Mouse (Mus musculus): ENCODE measurements around the gene Krt81. TPM values are rescaled to one million over a fixed set of nuclear protein-coding genes. Genes with fewer than 3 reads are reported as not detected.

Gene Krt81
- polyA plus RNA-seq, 1 experiment from 2014 or later, result not detected

DNA sequence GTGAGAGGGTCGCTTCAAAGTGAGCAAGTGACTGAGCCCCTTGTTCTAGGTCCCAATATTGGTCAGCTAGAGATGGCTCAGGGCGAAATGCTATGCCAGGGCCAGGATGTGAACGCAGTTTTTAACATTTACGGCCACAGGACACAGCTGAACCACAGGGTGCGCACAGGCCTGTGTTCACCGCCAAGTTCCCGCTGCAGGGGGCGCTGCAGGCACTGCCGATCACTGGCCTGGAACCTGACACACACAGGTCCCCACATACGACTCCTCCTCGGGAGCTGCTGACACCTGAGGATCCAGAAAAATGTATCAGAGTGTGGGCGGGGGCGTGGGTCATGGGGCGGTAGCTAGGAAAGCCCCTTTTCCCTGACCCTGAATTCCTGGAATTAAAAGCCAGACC, 4.3 kb downstream of the Krt81 start:
- Histone ChIP-seq H3K27me3 (replicated peaks; ENCODE audit: control insufficient read depth, insufficient read depth, low read length) (no peaks in the 10 kb centered on the region), H3K4me2 (ENCODE audit: low read length) (no peak overlapping the region), H3K4me3 (ENCODE audit: low read depth, low read length) (no peak overlapping the region), H3K36me3 (ENCODE audit: control insufficient read depth, insufficient read depth, low read length) (no peaks in the 10 kb centered on the region), H3K4me1 (replicated peaks; ENCODE audit: control insufficient read depth, insufficient read depth, low read length) (no peaks in the 10 kb centered on the region), H3K27ac (ENCODE audit: low read depth) (no peak overlapping the region), H3K9me3 (ENCODE audit: control insufficient read depth, low read length) (no peaks in the 10 kb centered on the region), H3K9ac (ENCODE audit: low read length) (no peak overlapping the region)
- DNase-seq (ENCODE audit: low spot score) (no peak), ATAC-seq (replicated peaks; ENCODE audit: low FRiP score, low TSS enrichment, low read depth) (no peak)
- 70% methylated on average over 14 of the region's 14 CpGs for WGBS

DNA sequence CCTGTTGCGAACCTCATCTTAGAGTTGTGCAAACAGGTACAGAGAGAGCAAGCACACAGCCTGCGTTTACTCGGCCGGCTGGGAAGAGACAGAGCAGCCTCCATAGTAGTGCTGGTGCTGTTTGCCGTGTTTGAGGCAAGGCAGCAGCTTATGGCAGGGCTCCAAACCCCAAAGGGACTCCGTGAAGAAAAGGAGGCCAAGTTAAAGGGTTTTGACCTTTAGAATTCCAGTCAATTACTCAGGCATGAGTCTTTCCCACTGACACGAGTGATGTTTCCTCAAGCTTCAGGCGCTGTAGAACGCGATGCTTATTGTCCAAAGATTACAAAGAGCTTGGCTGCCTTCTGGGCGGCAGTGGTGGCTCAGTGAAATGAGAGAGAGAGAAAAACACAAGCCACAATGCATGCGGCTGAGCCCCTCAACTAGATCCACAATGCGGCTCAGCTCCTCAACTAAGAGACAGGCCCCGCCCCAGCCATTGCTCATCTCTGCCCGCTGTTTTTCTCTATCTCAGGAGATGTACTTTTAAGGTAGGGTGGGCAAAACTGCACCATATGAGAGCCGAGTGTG, 5.1 kb downstream of the Krt81 start:
- no peak overlapping the region for H3K4me3 ChIP-seq (ENCODE audit: low read depth, low read length)
- H3K27ac ChIP-seq (ENCODE audit: low read depth), result no peak overlapping the region
- no peaks in the 10 kb centered on the region for H3K9me3 ChIP-seq (ENCODE audit: control insufficient read depth, low read length)
- WGBS, result 64% methylated on average over 16 of the region's 16 CpGs
- H3K27me3 ChIP-seq (replicated peaks; ENCODE audit: control insufficient read depth, insufficient read depth, low read length), result no peaks in the 10 kb centered on the region
- no peaks in the 10 kb centered on the region for H3K36me3 ChIP-seq (ENCODE audit: control insufficient read depth, insufficient read depth, low read length)
- H3K9ac ChIP-seq (ENCODE audit: low read length), result no peak overlapping the region
- DNase-seq (ENCODE audit: low spot score), result no peak
- no peak for ATAC-seq (replicated peaks; ENCODE audit: low FRiP score, low TSS enrichment, low read depth)
- H3K4me2 ChIP-seq (ENCODE audit: low read length), result no peak overlapping the region
- H3K4me1 ChIP-seq (replicated peaks; ENCODE audit: control insufficient read depth, insufficient read depth, low read length), result no peaks in the 10 kb centered on the region

DNA sequence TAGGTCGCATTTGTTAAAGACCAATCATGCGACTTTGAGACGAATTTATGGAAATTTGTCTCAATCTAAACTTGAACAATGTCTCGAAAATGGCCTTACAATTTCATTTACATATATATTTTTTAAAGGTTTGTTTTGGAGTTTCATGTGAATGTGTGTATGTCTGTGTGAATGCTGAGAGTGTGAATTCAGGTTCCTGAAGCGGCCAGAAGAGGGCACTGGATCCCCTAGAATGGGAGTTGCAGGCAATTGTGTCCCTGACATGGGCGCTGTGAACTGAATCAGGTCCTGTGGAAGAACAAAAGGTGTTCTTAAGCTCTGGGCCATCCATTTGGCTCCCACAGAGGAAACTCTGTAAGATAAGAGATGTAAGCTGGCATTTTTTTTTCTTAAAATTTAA, 7.7 kb downstream of the Krt81 start:
- 86% methylated on average over 6 of the region's 6 CpGs for WGBS
- DNase-seq (ENCODE audit: low spot score), result no peak

DNA sequence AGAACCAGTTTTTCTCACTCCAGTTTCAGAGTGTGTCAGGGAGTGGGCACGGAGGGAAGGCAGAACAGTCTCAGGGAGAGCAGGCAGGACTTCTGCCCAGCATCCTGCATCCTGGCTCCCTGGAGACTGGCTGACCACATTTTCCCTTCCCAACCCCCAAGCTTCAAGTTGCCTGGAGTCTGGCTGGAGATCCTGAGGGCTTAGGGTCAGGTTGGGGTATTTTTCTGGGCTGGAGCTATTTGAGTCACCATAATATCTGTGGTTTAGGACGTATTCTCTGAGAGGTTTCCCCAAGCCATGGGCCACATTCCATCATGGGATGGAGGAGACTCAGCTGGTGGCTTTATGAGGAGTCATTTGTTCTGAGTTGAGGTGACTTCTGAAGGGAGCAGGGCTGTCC, 8.3 kb downstream of the Krt81 start:
- Histone ChIP-seq H3K27ac (ENCODE audit: low read depth) (no peak overlapping the region), H3K4me3 (ENCODE audit: low read depth, low read length) (no peak overlapping the region), H3K9ac (ENCODE audit: low read length) (no peak overlapping the region), H3K4me2 (ENCODE audit: low read length) (no peak overlapping the region), H3K27me3 (replicated peaks; ENCODE audit: control insufficient read depth, insufficient read depth, low read length) (no peaks in the 10 kb centered on the region), H3K36me3 (ENCODE audit: control insufficient read depth, insufficient read depth, low read length) (no peaks in the 10 kb centered on the region), H3K4me1 (replicated peaks; ENCODE audit: control insufficient read depth, insufficient read depth, low read length) (no peaks in the 10 kb centered on the region), H3K9me3 (ENCODE audit: control insufficient read depth, low read length) (no peaks in the 10 kb centered on the region)
- no peak for ATAC-seq (replicated peaks; ENCODE audit: low FRiP score, low TSS enrichment, low read depth)
- 75% methylated on average over 2 of the region's 2 CpGs for WGBS
- no peak for DNase-seq (ENCODE audit: low spot score)

More for the DNA sequence above, 7.7 kb downstream of the Krt81 start:
- Histone ChIP-seq H3K36me3 (ENCODE audit: control insufficient read depth, insufficient read depth, low read length) (no peaks in the 10 kb centered on the region), H3K4me1 (replicated peaks; ENCODE audit: control insufficient read depth, insufficient read depth, low read length) (no peaks in the 10 kb centered on the region), H3K4me3 (ENCODE audit: low read depth, low read length) (no peak overlapping the region), H3K27ac (ENCODE audit: low read depth) (no peak overlapping the region), H3K27me3 (replicated peaks; ENCODE audit: control insufficient read depth, insufficient read depth, low read length) (no peaks in the 10 kb centered on the region), H3K9me3 (ENCODE audit: control insufficient read depth, low read length) (no peaks in the 10 kb centered on the region), H3K4me2 (ENCODE audit: low read length) (no peak overlapping the region), H3K9ac (ENCODE audit: low read length) (no peak overlapping the region)
- no peak for ATAC-seq (replicated peaks; ENCODE audit: low FRiP score, low TSS enrichment, low read depth)

DNA sequence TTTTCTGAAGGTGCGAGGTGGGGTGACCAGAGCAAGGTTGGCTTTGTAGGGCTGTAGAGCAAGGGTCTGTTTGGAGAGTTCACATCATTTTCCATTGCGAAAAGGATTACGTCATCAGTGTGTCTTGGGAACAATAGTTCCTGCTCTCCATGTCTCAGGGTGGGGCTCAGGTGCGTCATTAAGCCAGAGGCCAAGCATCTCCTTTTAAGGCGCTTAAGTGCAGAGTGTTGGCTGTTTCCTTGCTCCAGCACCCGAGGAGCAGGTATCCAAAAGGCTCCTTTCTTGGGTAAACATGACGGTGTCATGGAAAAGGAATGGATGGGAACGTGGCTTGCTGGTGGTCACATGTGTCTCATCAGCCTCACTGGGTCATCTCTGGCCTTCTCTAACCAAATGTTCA, 8.8 kb downstream of the Krt81 start:
- H3K9ac ChIP-seq (ENCODE audit: low read length), result no peak overlapping the region
- WGBS, result 82% methylated on average over 8 of the region's 8 CpGs
- no peak for ATAC-seq (replicated peaks; ENCODE audit: low FRiP score, low TSS enrichment, low read depth)
- no peaks in the 10 kb centered on the region for H3K27me3 ChIP-seq (replicated peaks; ENCODE audit: control insufficient read depth, insufficient read depth, low read length)
- H3K4me2 ChIP-seq (ENCODE audit: low read length), result no peak overlapping the region
- no peak for DNase-seq (ENCODE audit: low spot score)
- no peaks in the 10 kb centered on the region for H3K4me1 ChIP-seq (replicated peaks; ENCODE audit: control insufficient read depth, insufficient read depth, low read length)
- no peaks in the 10 kb centered on the region for H3K36me3 ChIP-seq (ENCODE audit: control insufficient read depth, insufficient read depth, low read length)
- no peak overlapping the region for H3K27ac ChIP-seq (ENCODE audit: low read depth)
- H3K4me3 ChIP-seq (ENCODE audit: low read depth, low read length), result no peak overlapping the region
- H3K9me3 ChIP-seq (ENCODE audit: control insufficient read depth, low read length), result no peaks in the 10 kb centered on the region

DNA sequence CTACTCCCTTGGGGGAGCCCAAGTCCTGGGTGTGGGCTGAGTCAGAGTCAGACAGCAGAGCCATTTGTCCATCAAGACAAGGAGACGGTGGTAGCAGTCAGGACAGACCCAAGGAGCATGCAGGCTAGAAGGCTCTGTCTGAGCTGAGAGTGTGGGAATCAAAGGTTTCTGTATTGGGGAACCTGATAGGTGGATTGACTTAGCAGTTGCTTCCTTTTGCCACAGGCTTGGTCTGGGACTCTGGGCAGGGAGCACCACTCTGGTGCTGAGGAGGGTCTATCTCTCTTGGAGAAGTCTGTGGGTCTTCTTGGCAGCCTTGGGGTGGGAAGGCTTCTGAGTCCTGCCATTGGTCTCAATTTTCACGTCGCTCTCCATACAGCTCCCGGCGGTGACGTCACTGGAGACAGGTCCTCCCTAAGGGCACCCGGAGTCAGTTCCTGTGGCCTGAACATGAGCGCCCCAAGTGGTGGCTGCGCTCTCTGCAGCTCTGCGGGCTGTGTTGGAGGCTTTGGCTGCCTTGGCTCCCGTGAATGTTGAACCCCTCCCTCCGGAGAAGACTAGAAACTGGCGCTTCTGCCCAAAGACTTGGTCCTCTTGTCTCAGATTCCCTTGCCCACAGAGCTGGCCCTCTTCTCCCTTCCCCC, 10.3 kb downstream of the Krt81 start:
- Histone ChIP-seq H3K4me2 (ENCODE audit: low read length) (0 out of 2 replicates have a peak overlapping the region, but pooled peaks have one; percentile 22), H3K27ac (ENCODE audit: low read depth) (no peak overlapping the region), H3K9me3 (ENCODE audit: control insufficient read depth, low read length) (no peaks in the 10 kb centered on the region), H3K4me3 (ENCODE audit: low read depth, low read length) (no peak overlapping the region), H3K9ac (ENCODE audit: low read length) (no peak overlapping the region), H3K27me3 (replicated peaks; ENCODE audit: control insufficient read depth, insufficient read depth, low read length) (no peaks in the 10 kb centered on the region), H3K36me3 (ENCODE audit: control insufficient read depth, insufficient read depth, low read length) (no peaks in the 10 kb centered on the region), H3K4me1 (replicated peaks; ENCODE audit: control insufficient read depth, insufficient read depth, low read length) (no peaks in the 10 kb centered on the region)
- DNase-seq (ENCODE audit: low spot score) (peak; percentile 92), ATAC-seq (replicated peaks; ENCODE audit: low FRiP score, low TSS enrichment, low read depth) (peak; percentile 72; the same call in 1 of the 2 replicates)
- WGBS, result 4% methylated on average over 13 of the region's 13 CpGs

DNA sequence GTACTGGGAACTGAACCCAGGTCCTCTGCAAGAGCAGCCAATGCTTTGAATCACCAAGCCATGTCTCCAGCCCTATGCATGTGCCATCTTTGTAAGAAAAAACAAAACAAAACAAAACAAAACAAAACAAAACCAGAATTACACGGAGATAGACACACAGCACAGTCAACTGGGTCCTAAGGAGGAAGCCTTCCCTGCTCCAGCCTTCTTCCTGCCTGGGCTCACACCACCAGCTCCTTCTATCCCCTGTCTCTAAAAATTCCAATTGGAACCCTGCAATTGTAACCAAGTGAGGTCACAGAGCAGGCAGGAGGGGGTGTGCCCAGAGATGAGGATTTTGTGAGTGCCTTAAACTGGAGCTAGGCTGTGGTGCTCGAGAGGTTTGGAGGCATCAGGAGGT, 16.1 kb downstream of the Krt81 start, which contains the start of gene Krt88:
TSS of gene Krt88 (plus strand) at position 301 of the 400 bp plus-strand sequence.
- DNase-seq (ENCODE audit: low spot score), result no peak
- H3K36me3 ChIP-seq (ENCODE audit: control insufficient read depth, insufficient read depth, low read length), result no peaks in the 10 kb centered on the region
- no peak within 1 kb of the TSS for H3K27ac ChIP-seq (ENCODE audit: low read depth)
- WGBS, result 70% methylated on average over 2 of the region's 2 CpGs
- no peaks in the 10 kb centered on the region for H3K27me3 ChIP-seq (replicated peaks; ENCODE audit: control insufficient read depth, insufficient read depth, low read length)
- H3K4me3 ChIP-seq (ENCODE audit: low read depth, low read length), result no peak within 1 kb of the TSS
- H3K9ac ChIP-seq (ENCODE audit: low read length), result no peak within 1 kb of the TSS
- no peaks in the 10 kb centered on the region for H3K4me1 ChIP-seq (replicated peaks; ENCODE audit: control insufficient read depth, insufficient read depth, low read length)
- no peak within 1 kb of the TSS for H3K4me2 ChIP-seq (ENCODE audit: low read length)
- no peak for ATAC-seq (replicated peaks; ENCODE audit: low FRiP score, low TSS enrichment, low read depth)
- H3K9me3 ChIP-seq (ENCODE audit: control insufficient read depth, low read length), result no peaks in the 10 kb centered on the region

DNA sequence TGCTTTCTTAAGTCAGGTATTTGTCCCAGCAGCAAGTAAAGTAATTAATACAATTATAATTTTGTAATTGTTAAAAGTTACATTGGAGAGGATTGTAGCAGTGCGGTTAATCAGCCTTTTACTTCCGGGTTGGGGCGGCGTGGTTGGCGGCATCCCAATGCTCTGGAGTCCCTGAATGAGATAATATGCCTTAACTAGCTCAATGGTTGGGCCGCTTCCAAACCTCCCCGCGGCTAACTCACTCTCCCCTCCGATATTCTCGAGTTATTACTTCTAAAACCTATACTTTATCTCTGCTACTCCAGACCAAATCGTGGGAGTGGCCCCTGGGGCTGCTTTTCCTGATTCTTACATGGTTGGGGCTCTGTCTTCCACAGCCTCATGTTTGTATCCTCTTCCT, 17.0 kb downstream of the Krt81 start:
- H3K9me3 ChIP-seq (ENCODE audit: control insufficient read depth, low read length), result no peaks in the 10 kb centered on the region
- WGBS, result 72% methylated on average over 11 of the region's 11 CpGs
- no peak overlapping the region for H3K4me2 ChIP-seq (ENCODE audit: low read length)
- H3K4me3 ChIP-seq (ENCODE audit: low read depth, low read length), result no peak overlapping the region
- ATAC-seq (replicated peaks; ENCODE audit: low FRiP score, low TSS enrichment, low read depth) (no peak), DNase-seq (ENCODE audit: low spot score) (no peak)
- no peaks in the 10 kb centered on the region for H3K36me3 ChIP-seq (ENCODE audit: control insufficient read depth, insufficient read depth, low read length)
- no peaks in the 10 kb centered on the region for H3K27me3 ChIP-seq (replicated peaks; ENCODE audit: control insufficient read depth, insufficient read depth, low read length)
- no peaks in the 10 kb centered on the region for H3K4me1 ChIP-seq (replicated peaks; ENCODE audit: control insufficient read depth, insufficient read depth, low read length)
- H3K9ac ChIP-seq (ENCODE audit: low read length), result no peak overlapping the region
- H3K27ac ChIP-seq (ENCODE audit: low read depth), result no peak overlapping the region

DNA sequence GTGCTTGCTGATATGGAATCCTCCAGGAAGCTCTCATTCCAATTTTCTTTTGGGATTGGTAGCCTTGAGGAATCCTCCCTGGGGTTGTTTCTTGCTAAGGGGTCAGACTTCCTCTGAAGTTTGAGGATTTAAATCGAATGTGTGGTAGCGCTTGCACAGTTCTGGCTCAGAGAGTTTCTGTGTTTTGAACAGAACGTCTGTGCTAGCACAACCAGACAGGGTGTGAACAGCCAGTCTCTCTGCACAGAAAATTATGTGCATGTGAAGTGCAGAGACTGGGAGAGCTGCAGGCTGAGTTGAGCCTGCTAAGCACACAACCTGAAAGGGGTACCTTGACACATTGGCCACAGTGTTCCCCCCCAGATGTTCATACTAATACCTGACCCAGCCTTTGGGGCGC, 22.7 kb downstream of the Krt81 start:
- Histone ChIP-seq H3K27ac (ENCODE audit: low read depth) (no peak overlapping the region), H3K9me3 (ENCODE audit: control insufficient read depth, low read length) (no peaks in the 10 kb centered on the region), H3K36me3 (ENCODE audit: control insufficient read depth, insufficient read depth, low read length) (no peaks in the 10 kb centered on the region), H3K4me3 (ENCODE audit: low read depth, low read length) (no peak overlapping the region), H3K4me1 (replicated peaks; ENCODE audit: control insufficient read depth, insufficient read depth, low read length) (no peaks in the 10 kb centered on the region; the same call in 1 of the 2 replicates), H3K9ac (ENCODE audit: low read length) (no peak overlapping the region), H3K27me3 (replicated peaks; ENCODE audit: control insufficient read depth, insufficient read depth, low read length) (peaks cover 30% of the 10 kb centered on the region), H3K4me2 (ENCODE audit: low read length) (no peak overlapping the region)
- DNase-seq (ENCODE audit: low spot score), result no peak
- no peak for ATAC-seq (replicated peaks; ENCODE audit: low FRiP score, low TSS enrichment, low read depth)
- 72% methylated on average over 4 of the region's 4 CpGs for WGBS
